Mouse (Mus musculus) hindbrain, embryonic 13.5 days (tissue): ENCODE measurements at regions not wholly inside any gene's neighbourhood (a gene's known extent, or its start where the extent isn't known, plus 50 kb on each side); places are given as distances from the start of the nearest gene placed in this dataset.

Experiments used
- ATAC-seq: fragments of 200-750 bp; cut with Nextera tagmentation; 2 replicates; pipeline ENCODE4 v1.8.0; 2017; ENCODE audit warnings: moderate TSS enrichment; ENCODE audit not compliant: low FRiP score
- H3K27ac ChIP-seq: fragments of 300-500 bp; sonication (generic); 2 replicates; pipeline ENCODE4 v1.5.1; 2015; ENCODE audit warnings: inconsistent platforms, mild to moderate bottlenecking, moderate library complexity
- H3K27me3 ChIP-seq: fragments of 300-500 bp; sonication (generic); 2 replicates; pipeline ENCODE4 v1.6.1; 2015; ENCODE audit warnings: mild to moderate bottlenecking, inconsistent platforms
- H3K36me3 ChIP-seq: fragments of 300-500 bp; sonication (generic); 2 replicates; pipeline ENCODE4 v1.6.1; 2015; ENCODE audit warnings: mild to moderate bottlenecking, inconsistent platforms
- H3K4me1 ChIP-seq: fragments of 300-500 bp; sonication (generic); replicated peaks from 2 replicates; pipeline ENCODE4 v1.6.1; 2015; ENCODE audit warnings: inconsistent platforms
- H3K4me2 ChIP-seq: fragments of 300-500 bp; sonication (generic); 2 replicates; pipeline ENCODE4 v1.6.1; 2015; ENCODE audit warnings: inconsistent platforms, mild to moderate bottlenecking, moderate library complexity
- H3K4me3 ChIP-seq: fragments of 300-500 bp; sonication (generic); 2 replicates; pipeline ENCODE4 v1.5.1; 2015; ENCODE audit warnings: mild to moderate bottlenecking, inconsistent platforms
- H3K9ac ChIP-seq: fragments of 300-500 bp; sonication (generic); 2 replicates; pipeline ENCODE4 v1.6.1; 2015; ENCODE audit warnings: mild to moderate bottlenecking, inconsistent platforms
- H3K9me3 ChIP-seq: fragments of 300-500 bp; sonication (generic); 2 replicates; pipeline ENCODE4 v1.6.1; 2016; ENCODE audit warnings: inconsistent platforms
- WGBS: fragments of 180-500 bp; shearing (Covaris S2); methylation state at CpG from one replicate; pipeline ENCODE4 v1.1.7; 2015; 5-methylcytosine and 5-hydroxymethylcytosine counted together

DNA sequence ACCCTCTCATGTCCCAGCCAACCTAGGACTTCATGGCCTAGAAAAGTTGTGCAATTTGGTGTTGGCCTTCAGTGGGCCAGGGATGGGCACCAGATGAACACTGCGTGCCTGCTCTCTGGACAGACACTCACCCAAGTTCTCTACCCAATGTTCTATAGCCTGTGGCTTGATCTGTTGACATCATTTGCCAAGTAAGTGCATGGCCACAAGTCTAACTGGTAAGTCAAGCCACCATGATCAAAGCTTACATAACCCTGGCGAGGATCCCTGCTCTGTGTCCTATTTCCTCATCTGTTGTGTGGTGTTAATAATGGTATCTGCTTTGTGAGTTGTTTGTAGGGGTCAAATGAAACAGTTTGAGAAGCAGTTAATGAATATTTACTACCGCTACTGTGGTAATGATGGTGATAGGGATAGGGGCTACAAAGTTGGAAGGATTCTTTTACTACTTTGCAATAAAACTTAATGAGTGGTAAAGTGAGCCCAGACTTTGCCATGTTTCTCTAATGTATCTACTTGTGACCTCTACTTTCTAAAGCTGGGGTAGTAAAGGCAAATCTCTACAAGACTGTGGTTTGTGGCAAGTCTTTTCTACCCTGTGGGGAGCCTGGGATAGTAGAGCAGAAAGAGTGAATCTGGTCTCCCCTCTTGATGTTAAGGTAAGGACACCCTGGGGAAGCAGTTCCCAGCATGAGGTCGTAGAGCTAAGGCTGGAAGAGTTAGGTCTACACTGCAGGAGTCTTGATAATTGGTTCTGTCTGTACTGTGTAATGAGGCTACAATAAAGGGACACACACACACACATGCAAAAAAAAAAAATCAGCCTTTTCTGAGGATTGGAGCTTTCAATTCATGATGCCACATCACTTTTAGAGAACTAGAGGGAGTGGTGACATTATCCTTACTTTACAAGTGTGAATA is 183.3 kb upstream of the Cpeb2 start:
- Histone ChIP-seq H3K4me2 (no peak overlapping the region), H3K9ac (no peak overlapping the region), H3K27ac (no peak overlapping the region), H3K27me3 (no peaks in the 10 kb centered on the region), H3K4me3 (no peak overlapping the region), H3K4me1 (no peaks in the 10 kb centered on the region), H3K36me3 (no peaks in the 10 kb centered on the region), H3K9me3 (no peaks in the 10 kb centered on the region)
- no peak for ATAC-seq
- WGBS: 82% methylated on average over 4 of the region's 4 CpGs

DNA sequence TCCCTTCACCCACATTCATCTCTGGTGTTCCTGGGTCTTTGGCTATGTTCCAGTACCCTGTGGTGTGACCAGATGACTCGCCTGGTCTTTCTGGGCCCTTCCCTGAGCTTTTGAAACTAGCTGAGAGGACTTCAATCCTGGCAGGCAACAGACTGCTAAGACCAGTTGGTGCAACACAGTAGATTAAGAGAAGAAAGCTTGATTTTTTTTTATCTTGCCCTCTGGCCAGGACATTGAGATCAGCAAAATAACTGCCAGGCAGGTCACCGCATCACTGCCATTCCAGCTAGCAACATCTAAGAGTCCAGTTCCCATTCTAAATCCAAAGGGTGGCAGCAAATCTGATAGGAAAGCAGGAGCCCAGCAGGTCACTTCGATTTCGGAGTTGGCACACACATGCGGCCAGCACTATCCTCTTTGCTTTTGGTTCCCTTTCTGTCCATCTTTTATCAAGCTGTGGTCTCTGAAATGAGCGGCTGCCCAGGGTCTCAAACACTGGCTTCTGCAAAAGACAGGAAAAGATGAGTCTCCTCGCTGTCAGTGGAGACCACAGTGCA is 181.9 kb upstream of the Cpeb2 start:
- Histone ChIP-seq H3K4me3 (no peak overlapping the region), H3K9ac (no peak overlapping the region), H3K27ac (no peak overlapping the region), H3K36me3 (no peaks in the 10 kb centered on the region), H3K9me3 (no peaks in the 10 kb centered on the region), H3K4me2 (no peak overlapping the region), H3K4me1 (no peaks in the 10 kb centered on the region), H3K27me3 (no peaks in the 10 kb centered on the region)
- 91% methylated on average over 7 of the region's 7 CpGs for whole genome bisulfite sequencing
- ATAC-seq: no peak

DNA sequence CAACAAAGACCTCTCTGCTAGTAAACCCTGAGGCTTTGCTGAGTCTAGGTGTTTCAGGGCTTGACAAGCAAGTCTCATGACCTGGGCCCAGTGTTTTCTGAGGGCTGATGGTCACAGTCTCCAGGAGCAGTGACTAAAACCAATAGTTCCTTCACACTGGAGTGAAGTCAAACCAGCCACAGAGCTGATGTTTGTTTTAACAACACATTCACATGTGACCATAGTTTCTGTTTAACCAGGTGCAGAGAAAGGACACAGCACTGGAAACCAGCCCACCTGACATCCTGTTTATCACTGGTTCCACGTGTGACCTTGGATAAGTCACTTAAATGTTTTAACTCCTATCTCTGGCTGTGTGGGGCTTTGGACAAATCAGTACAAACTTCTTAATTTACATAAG is 180.3 kb upstream of the Cpeb2 start:
- H3K9ac ChIP-seq: no peak overlapping the region
- no peak overlapping the region for H3K27ac ChIP-seq
- no peaks in the 10 kb centered on the region for H3K4me1 ChIP-seq
- H3K9me3 ChIP-seq: no peaks in the 10 kb centered on the region
- no peak overlapping the region for H3K4me2 ChIP-seq
- WGBS: 50% methylated on average over 1 of the region's 1 CpGs
- H3K4me3 ChIP-seq: no peak overlapping the region
- H3K36me3 ChIP-seq: no peaks in the 10 kb centered on the region
- ATAC-seq: no peak
- H3K27me3 ChIP-seq: no peaks in the 10 kb centered on the region

DNA sequence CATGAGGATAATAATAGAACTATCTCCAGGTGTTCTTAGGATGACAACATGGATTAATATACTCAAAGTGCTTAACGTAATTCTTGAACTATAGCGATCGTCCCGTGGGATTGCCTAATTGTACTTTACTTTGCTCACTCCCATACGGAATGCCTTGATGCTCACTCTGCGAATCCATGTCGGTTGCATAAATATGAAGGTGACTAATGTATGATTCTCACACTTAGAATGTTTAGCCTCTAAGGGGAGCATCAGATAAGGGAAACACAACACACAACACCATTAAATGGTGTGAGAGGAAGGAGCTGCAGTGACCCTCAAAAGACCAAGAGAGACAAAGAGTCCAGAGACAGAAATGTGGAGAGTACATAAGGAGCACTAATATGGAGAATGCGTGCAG is 178.4 kb upstream of the Cpeb2 start:
- H3K27ac ChIP-seq: no peak overlapping the region
- 90% methylated on average over 8 of the region's 8 CpGs for WGBS
- ATAC-seq: no peak
- no peak overlapping the region for H3K9ac ChIP-seq
- no peaks in the 10 kb centered on the region for H3K9me3 ChIP-seq
- no peaks in the 10 kb centered on the region for H3K27me3 ChIP-seq
- no peaks in the 10 kb centered on the region for H3K4me1 ChIP-seq
- no peak overlapping the region for H3K4me2 ChIP-seq
- no peak overlapping the region for H3K4me3 ChIP-seq
- H3K36me3 ChIP-seq: no peaks in the 10 kb centered on the region

DNA sequence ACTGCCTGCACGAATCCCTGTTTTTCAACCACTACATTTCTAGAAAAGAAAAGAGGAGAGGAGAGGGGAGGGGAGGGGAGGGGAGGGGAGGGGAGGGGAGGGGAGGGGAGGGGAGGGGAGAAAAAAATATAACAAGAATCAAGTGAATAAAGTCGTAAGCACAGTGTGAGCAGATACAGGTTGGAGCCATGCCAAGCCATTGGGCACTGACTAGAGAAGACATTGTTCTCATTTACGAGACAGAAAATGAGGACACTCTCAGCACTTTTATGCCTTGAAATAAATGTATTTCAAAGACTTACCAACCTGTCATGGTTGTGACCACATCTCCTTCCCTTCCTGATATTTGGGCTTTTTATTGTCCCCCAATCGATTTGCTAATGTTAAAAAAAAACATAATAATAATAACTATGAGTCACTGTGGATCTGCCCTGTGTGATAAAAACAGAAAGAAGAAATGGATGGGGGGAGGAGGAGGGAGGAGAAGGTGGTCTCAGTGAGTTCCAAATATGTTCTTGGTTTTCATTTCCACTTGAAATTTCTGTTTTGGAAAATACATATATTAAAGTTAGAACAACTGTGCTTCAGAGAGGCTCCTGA is 177.8 kb upstream of the Cpeb2 start:
- Histone ChIP-seq H3K9ac (no peak overlapping the region), H3K27ac (no peak overlapping the region), H3K4me3 (no peak overlapping the region), H3K9me3 (no peaks in the 10 kb centered on the region), H3K4me1 (no peaks in the 10 kb centered on the region), H3K36me3 (no peaks in the 10 kb centered on the region), H3K27me3 (no peaks in the 10 kb centered on the region), H3K4me2 (no peak overlapping the region)
- WGBS: 68% methylated on average over 4 of the region's 4 CpGs
- ATAC-seq: no peak

GRCm38 (mm10) chr5:43056486-43056885 is 176.5 kb upstream of the Cpeb2 start:
- Histone ChIP-seq H3K4me2 (no peak overlapping the region), H3K4me1 (no peaks in the 10 kb centered on the region), H3K9me3 (no peaks in the 10 kb centered on the region), H3K36me3 (no peaks in the 10 kb centered on the region), H3K9ac (no peak overlapping the region), H3K27ac (no peak overlapping the region), H3K27me3 (no peaks in the 10 kb centered on the region), H3K4me3 (no peak overlapping the region)
- ATAC-seq: no peak
- 92% methylated on average over 2 of the region's 2 CpGs for WGBS

DNA sequence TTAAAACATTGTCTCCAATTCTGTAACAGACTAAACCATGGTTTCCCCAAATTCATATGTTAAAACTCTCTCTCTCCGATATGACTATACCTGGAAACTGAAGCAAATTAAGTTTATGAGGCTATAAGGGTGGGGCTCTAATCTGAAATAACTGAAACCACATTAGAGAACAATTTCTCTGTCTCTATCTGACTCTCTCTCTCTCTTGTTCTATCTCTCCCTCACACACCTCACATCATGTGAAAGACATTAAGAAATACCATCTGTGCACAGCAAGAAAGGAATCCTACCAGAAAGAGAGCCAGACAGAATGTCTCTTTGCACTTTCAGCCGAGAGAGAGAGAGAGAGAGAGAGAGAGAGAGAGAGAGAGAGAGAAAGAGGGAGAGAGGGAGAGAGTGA is 171.7 kb upstream of the Cpeb2 start:
- Histone ChIP-seq H3K27ac (no peak overlapping the region), H3K4me2 (no peak overlapping the region), H3K4me1 (no peaks in the 10 kb centered on the region), H3K4me3 (no peak overlapping the region), H3K36me3 (no peaks in the 10 kb centered on the region), H3K9ac (no peak overlapping the region), H3K9me3 (no peaks in the 10 kb centered on the region), H3K27me3 (no peaks in the 10 kb centered on the region)
- ATAC-seq: no peak
- WGBS: 94% methylated on average over 1 of the region's 2 CpGs

DNA sequence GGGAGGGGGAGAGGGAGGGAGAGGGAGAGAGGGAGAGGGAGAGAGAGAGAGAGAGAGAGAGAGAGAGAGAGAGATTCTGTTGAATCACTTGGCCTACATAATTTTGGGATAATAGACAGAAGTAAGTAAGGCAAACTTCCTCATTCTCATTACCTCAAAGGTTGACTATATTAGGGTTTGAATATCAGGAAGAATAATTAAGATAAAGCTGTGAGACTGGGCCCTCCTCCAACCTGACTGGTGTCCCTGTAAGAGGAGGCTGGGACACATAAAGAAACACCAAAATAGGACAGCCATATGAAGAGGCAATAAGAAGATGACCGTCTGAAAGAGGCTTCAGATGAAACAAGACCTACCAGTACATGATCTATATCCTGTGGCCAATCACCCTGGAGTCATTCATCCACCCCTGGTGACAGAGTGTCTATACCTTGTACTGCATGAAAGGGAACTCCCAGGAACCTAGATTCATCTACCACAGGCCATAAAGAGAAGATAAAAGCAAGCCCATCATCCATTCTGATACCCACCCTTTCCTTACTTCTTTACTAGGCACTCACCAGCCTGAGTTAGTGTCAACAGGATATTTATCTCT is 171.1 kb upstream of the Cpeb2 start:
- Histone ChIP-seq H3K27ac (no peak overlapping the region), H3K4me3 (no peak overlapping the region), H3K4me1 (no peaks in the 10 kb centered on the region), H3K9ac (no peak overlapping the region), H3K36me3 (no peaks in the 10 kb centered on the region), H3K4me2 (no peak overlapping the region), H3K27me3 (no peaks in the 10 kb centered on the region), H3K9me3 (no peaks in the 10 kb centered on the region)
- 91% methylated on average over 1 of the region's 1 CpGs for WGBS
- ATAC-seq: no peak

DNA sequence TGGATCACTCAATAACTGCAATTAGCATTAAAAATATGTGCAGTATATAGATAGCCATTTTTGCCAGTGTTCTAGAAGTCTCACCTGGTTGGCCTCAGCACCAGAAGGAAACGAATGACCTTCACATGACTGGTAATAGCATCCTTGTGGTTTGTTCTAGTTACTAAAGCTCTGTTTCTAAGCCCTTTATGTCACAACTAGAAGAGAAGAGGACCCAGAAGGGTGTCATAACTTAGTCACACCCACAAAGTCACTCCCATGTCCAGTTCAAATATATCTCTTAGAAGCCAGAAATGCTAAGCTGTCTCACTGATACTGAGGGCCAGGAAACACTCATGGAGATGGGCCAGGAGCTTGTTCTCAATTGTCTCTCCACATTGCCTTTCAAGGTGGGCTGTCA is 170.5 kb upstream of the Cpeb2 start:
- Histone ChIP-seq H3K27me3 (no peaks in the 10 kb centered on the region), H3K4me2 (no peak overlapping the region), H3K4me3 (no peak overlapping the region), H3K4me1 (no peaks in the 10 kb centered on the region), H3K36me3 (no peaks in the 10 kb centered on the region), H3K27ac (no peak overlapping the region), H3K9ac (no peak overlapping the region), H3K9me3 (no peaks in the 10 kb centered on the region)
- ATAC-seq: no peak
- 69% methylated on average over 1 of the region's 1 CpGs for WGBS

DNA sequence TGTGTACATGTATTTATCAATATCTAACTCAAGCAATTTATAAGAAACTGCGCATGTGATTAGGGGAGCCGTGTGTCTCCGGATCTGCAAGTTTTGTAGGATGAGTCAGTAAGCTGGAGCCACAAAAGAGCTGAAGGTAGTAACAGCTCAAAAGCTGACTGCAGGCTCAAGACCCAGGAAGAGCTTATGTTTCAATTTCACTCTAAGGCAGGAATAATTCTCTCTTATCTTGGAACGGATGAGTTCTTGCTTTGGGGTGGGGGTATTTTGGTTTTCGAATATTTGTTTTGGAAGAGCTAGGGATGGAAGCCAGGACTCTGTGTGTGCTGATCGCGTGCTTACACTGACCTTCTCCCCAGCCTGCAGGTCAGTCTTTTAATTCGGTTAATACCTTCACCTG is 169.6 kb upstream of the Cpeb2 start:
- no peaks in the 10 kb centered on the region for H3K4me1 ChIP-seq
- no peaks in the 10 kb centered on the region for H3K36me3 ChIP-seq
- H3K9me3 ChIP-seq: no peaks in the 10 kb centered on the region
- no peaks in the 10 kb centered on the region for H3K27me3 ChIP-seq
- ATAC-seq: no peak
- no peak overlapping the region for H3K4me2 ChIP-seq
- no peak overlapping the region for H3K27ac ChIP-seq
- WGBS: 79% methylated on average over 8 of the region's 8 CpGs
- no peak overlapping the region for H3K4me3 ChIP-seq
- no peak overlapping the region for H3K9ac ChIP-seq

GRCm38 (mm10) chr5:43071541-43071940 is 161.4 kb upstream of the Cpeb2 start:
- 91% methylated on average over 3 of the region's 3 CpGs for WGBS
- Histone ChIP-seq H3K9me3 (no peaks in the 10 kb centered on the region), H3K4me2 (no peak overlapping the region), H3K27me3 (no peaks in the 10 kb centered on the region), H3K4me1 (no peaks in the 10 kb centered on the region), H3K36me3 (no peaks in the 10 kb centered on the region), H3K9ac (no peak overlapping the region), H3K4me3 (no peak overlapping the region), H3K27ac (no peak overlapping the region)
- no peak for ATAC-seq

GRCm38 (mm10) chr5:43072340-43072739 is 160.6 kb upstream of the Cpeb2 start:
- Histone ChIP-seq H3K4me1 (no peaks in the 10 kb centered on the region), H3K9me3 (no peaks in the 10 kb centered on the region), H3K36me3 (no peaks in the 10 kb centered on the region), H3K9ac (no peak overlapping the region), H3K4me2 (no peak overlapping the region), H3K27ac (no peak overlapping the region), H3K27me3 (no peaks in the 10 kb centered on the region), H3K4me3 (no peak overlapping the region)
- WGBS: 80% methylated on average over 2 of the region's 2 CpGs
- ATAC-seq: no peak
